Mouse (Mus musculus) liver, embryonic 11.5 days (tissue): ENCODE measurements around the gene Fyn. TPM values are rescaled to one million over a fixed set of nuclear protein-coding genes. Genes with fewer than 3 reads are reported as not detected.

Experiments
- ATAC-seq: fragments of 200-750 bp; cut with Nextera tagmentation; replicated peaks from 2 replicates; pipeline ENCODE4 v1.8.0; 2017; ENCODE audit warnings: moderate number of reproducible peaks, mild to moderate bottlenecking, moderate TSS enrichment, moderate library complexity; ENCODE audit not compliant: low FRiP score
- DNase-seq: peaks from one replicate; pipeline ENCODE4 v3.0.0-alpha.2; 2017; ENCODE audit warnings: low spot score
- H3K27ac ChIP-seq: fragments of 300-500 bp; sonication (generic); 2 replicates; pipeline ENCODE4 v1.5.1; 2014; ENCODE audit warnings: mild to moderate bottlenecking, low read depth, low read length, control low read depth
- H3K27me3 ChIP-seq: fragments of 300-500 bp; sonication (generic); replicated peaks from 2 replicates; pipeline ENCODE4 v1.6.1; 2014; ENCODE audit warnings: low read length, mixed read lengths; ENCODE audit not compliant: control insufficient read depth, insufficient read depth
- H3K36me3 ChIP-seq: fragments of 300-500 bp; sonication (generic); 2 replicates; pipeline ENCODE4 v1.6.1; 2014; ENCODE audit warnings: mild to moderate bottlenecking, low read length, moderate library complexity, mixed read lengths; ENCODE audit not compliant: control insufficient read depth, insufficient read depth
- H3K4me1 ChIP-seq: fragments of 300-500 bp; sonication (generic); replicated peaks from 2 replicates; pipeline ENCODE4 v1.6.1; 2014; ENCODE audit warnings: low read length, mixed read lengths; ENCODE audit not compliant: control insufficient read depth, insufficient read depth
- H3K4me2 ChIP-seq: fragments of 300-500 bp; sonication (generic); 2 replicates; pipeline ENCODE4 v1.6.1; 2014; ENCODE audit warnings: mild to moderate bottlenecking, control low read depth, moderate library complexity
- H3K4me3 ChIP-seq: fragments of 300-500 bp; sonication (generic); 2 replicates; pipeline ENCODE4 v1.5.1; 2014; ENCODE audit warnings: low read depth, low read length, control low read depth
- H3K9ac ChIP-seq: fragments of 300-500 bp; sonication (generic); 2 replicates; pipeline ENCODE4 v1.6.1; 2014; ENCODE audit warnings: low read depth, low read length, control low read depth
- H3K9me3 ChIP-seq: fragments of 300-500 bp; sonication (generic); 2 replicates; pipeline ENCODE4 v1.6.1; 2016; ENCODE audit warnings: low read length, inconsistent platforms, mixed read lengths; ENCODE audit not compliant: control insufficient read depth
- WGBS: fragments of 180-500 bp; shearing (Covaris S2); extraction: QIAGEN DNeasy Blood & Tissue Kit; methylation state at CpG from one replicate; pipeline ENCODE4 v1.1.7; 2014; 5-methylcytosine and 5-hydroxymethylcytosine counted together
- polyA plus RNA-seq: library from polyadenylated mRNA; unstranded; fragments of >200 nt; fragmentation: Nextera tagmentation; extraction: Ambion mirVana; gene quantifications from 2 replicates; pipeline ENCODE4 v1.2.1, GENCODE M21; 2014

Gene Fyn
- polyA plus RNA-seq, 1 experiment from 2014 or later, result 19.3 TPM

DNA sequence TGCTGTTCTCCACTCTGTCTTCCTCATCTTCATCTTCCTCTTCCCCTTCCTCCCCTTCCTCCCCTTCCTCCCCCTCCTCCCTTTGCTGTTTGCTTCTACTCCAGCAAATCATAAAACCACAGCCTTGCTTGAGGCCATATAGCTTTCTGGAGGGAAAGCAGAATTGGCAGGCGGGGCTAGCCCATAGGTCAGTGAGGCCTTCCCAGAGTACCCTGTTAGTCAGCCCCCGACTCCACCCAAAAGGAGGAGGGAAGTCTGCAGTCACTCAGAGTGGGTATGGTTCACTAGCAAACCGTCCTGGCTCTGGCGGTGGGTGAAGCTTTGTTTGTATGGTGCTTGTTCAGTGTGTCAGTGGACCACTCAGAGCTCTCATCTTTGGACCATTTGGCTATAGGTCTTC is 80.5 kb downstream of the Fyn start:
- Histone ChIP-seq H3K4me3 (no peak overlapping the region), H3K36me3 (no peaks in the 10 kb centered on the region), H3K9ac (no peak overlapping the region), H3K4me2 (no peak overlapping the region), H3K27ac (no peak overlapping the region), H3K27me3 (no peaks in the 10 kb centered on the region), H3K9me3 (no peaks in the 10 kb centered on the region), H3K4me1 (peaks cover 5% of the 10 kb centered on the region; the same call in 1 of the 2 replicates)
- DNase-seq, result no peak
- WGBS, result 43% methylated on average over 4 of the region's 4 CpGs
- ATAC-seq, result no peak

DNA sequence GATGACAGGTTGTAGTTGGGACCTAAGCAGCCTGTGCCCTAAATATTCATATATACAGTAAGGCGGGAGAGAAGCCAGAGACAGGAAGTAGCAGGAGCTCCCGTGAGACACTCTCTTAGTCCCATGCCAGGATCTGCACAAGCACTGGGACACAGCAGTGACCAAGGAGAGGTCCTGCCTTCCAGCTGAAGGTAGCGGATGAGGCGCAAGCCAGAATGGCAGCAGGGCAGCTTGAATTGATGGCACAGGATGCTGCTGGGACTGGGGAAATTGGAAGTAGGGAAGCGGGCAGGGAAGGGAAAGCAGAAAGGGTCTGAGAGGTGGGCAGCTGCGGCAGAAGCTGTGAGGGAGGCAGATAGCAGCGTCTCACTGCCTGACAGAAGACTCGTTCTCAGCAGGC is 81.7 kb downstream of the Fyn start:
- WGBS, result 66% methylated on average over 8 of the region's 8 CpGs
- Histone ChIP-seq H3K27ac (peak overlapping the region; percentile 47; the same call in 1 of the 2 replicates), H3K9ac (no peak overlapping the region), H3K4me2 (no peak overlapping the region), H3K4me1 (0 out of 2 replicates have a peak, but pooled peaks cover 5% of the 10 kb centered on the region), H3K9me3 (no peaks in the 10 kb centered on the region), H3K27me3 (no peaks in the 10 kb centered on the region), H3K36me3 (no peaks in the 10 kb centered on the region), H3K4me3 (no peak overlapping the region)
- ATAC-seq (no peak), DNase-seq (no peak)

DNA sequence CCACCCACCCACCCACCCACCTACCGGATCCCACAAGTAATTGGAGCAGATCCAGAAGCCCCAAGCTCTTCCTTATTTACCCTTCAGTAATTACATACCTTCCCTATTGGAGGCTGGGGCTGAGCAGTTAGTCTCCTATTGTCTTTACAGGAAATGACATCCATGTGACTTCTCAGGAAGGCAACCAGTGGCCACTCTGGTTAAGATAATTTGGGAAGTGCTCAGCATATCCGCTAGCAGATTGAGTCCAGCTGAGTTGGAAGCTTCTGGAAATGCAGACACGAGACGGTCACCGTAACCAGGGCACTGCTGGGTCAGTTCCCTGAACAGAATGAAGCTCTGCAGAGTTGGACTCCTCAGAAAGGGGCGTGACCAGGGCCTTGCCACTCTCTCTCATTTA is 82.4 kb downstream of the Fyn start:
- H3K9me3 ChIP-seq, result no peaks in the 10 kb centered on the region
- no peaks in the 10 kb centered on the region for H3K27me3 ChIP-seq
- H3K4me3 ChIP-seq, result no peak overlapping the region
- peaks cover 11% of the 10 kb centered on the region for H3K4me1 ChIP-seq
- H3K27ac ChIP-seq, result no peak overlapping the region; the same call in 1 of the 2 replicates
- H3K9ac ChIP-seq, result no peak overlapping the region
- DNase-seq, result no peak
- ATAC-seq, result 0 out of 2 replicates have a peak, but pooled peaks have one; percentile 34
- H3K36me3 ChIP-seq, result no peaks in the 10 kb centered on the region
- no peak overlapping the region for H3K4me2 ChIP-seq
- 66% methylated on average over 6 of the region's 6 CpGs for WGBS

DNA sequence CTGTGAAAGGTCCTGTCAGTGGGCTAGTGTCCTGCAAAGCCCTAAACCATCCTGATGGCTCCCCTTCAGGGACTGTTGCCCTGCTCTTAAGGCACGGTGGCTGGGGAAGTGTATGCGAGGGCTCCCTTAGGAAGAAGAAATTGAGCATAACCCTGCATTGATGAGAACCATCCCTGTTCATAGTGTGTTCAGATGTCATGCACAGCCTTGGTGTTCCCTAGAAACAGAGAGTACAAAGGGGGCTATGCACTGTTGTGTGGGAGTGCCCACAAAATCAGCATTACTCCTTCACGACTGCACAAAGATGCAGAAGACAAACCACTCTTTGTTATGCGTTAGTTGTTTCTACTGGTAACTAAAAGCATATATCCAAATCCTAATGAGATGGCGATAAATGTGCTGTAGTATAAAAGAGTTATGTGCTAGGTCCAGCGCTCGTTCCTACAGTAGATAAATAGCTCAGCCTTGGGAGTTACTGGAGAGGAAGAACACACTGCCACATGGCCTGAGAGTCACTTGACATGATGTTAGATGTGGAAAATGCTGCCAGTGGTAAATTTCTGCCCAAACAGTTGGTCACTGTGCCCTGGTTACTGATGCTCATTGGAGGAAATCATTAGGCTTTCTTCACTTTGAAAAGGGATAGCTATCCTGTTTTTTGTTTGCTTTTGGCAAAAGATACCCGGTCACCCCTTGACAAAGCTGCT is 83.4 kb downstream of the Fyn start:
- Histone ChIP-seq H3K4me3 (no peak overlapping the region), H3K36me3 (no peaks in the 10 kb centered on the region), H3K27me3 (no peaks in the 10 kb centered on the region), H3K27ac (no peak overlapping the region), H3K9ac (no peak overlapping the region), H3K4me2 (no peak overlapping the region), H3K4me1 (peaks cover 12% of the 10 kb centered on the region), H3K9me3 (no peaks in the 10 kb centered on the region)
- no peak for DNase-seq
- no peak for ATAC-seq
- WGBS, result 87% methylated on average over 8 of the region's 8 CpGs

DNA sequence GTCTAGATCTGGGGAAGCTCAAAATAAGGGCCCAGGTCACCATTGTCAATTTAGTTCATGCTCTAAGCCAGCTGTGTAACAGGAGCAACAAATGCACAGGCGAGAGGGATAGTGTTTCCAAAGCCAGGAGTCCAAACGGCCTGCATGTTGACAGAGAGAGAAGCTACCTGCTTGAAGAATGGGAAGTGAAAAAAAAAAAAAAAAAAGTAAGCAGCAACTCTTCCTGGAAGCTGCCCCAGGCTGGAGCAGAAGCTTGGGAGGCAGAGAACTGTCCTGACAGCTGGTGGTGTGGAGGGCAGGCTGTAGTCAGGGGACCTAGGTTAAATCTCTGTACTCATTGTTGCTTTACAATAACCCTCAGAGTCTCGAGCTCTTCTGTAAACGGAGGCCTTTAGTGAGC is 86.7 kb downstream of the Fyn start:
- Histone ChIP-seq H3K4me3 (no peak overlapping the region), H3K36me3 (no peaks in the 10 kb centered on the region), H3K4me1 (peaks cover 23% of the 10 kb centered on the region), H3K4me2 (no peak overlapping the region), H3K9me3 (no peaks in the 10 kb centered on the region), H3K9ac (no peak overlapping the region), H3K27me3 (no peaks in the 10 kb centered on the region), H3K27ac (peak overlapping the region; percentile 47; the same call in 1 of the 2 replicates)
- 51% methylated on average over 4 of the region's 4 CpGs for WGBS
- ATAC-seq (no peak), DNase-seq (no peak)

DNA sequence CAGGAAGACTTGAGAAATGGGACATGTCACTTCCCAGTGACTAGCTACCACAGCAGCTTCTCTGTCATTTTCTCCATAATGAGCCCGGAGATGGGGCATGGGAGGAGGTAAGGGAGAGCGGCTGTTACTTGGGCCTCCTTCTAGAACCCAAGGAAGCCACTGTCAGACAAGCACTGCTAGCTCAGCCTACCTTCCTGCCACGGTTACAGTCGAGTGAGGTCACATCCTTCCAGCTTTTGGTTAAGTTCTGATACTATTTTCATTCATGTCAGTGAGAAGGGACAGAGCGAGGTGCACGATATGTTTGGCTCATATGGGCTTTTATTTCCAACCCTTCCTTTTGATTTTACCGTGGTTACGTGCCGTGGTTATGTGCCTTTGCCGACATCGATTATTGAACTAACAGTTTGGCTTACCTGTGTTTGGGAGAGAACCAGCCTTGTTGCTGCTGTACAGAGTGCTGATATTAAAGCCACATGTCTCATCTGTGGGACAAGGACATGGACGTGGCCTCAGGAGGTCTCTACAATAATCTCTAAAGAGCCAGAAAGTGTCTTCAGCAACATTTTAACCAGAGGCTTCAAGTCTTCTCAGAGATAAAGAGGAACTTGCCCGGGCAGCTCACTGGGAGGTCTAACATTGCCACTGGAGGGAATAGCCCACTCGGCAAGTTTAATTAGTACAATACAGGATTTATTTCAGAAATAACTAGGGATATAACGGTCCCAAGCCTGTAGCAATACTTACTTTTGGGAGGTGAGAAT is 87.4 kb downstream of the Fyn start:
- Histone ChIP-seq H3K27ac (peak overlapping the region; percentile 47; the same call in 1 of the 2 replicates), H3K36me3 (no peaks in the 10 kb centered on the region), H3K9me3 (no peaks in the 10 kb centered on the region), H3K27me3 (no peaks in the 10 kb centered on the region), H3K9ac (peak overlapping the region; percentile 20; the same call in 1 of the 2 replicates), H3K4me1 (peaks cover 23% of the 10 kb centered on the region), H3K4me2 (no peak overlapping the region), H3K4me3 (no peak overlapping the region)
- WGBS, result 56% methylated on average over 15 of the region's 15 CpGs
- ATAC-seq, result peak; percentile 39
- DNase-seq, result no peak

DNA sequence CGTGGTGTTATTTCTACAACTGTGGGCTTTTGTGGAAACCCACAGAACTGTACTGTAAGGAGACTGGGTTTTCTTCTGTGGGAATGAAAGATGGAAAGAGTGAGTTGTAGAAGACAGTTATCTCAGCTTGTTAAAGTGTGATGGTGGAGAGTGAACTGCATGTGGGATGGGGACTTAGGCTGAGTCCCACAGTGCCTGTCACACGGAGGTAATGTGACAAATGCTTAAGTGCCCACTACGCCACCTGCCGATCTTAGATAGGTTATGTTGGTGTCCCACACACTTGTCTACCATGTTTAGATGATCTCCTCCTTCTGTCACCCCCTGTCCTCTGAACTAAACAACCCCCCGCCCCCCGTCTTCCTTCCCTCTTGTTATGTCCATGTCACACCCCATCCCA is 88.1 kb downstream of the Fyn start:
- Histone ChIP-seq H3K4me1 (peaks cover 23% of the 10 kb centered on the region), H3K27ac (peak overlapping the region; percentile 8; the same call in 1 of the 2 replicates)
- 80% methylated on average over 6 of the region's 6 CpGs for WGBS

DNA sequence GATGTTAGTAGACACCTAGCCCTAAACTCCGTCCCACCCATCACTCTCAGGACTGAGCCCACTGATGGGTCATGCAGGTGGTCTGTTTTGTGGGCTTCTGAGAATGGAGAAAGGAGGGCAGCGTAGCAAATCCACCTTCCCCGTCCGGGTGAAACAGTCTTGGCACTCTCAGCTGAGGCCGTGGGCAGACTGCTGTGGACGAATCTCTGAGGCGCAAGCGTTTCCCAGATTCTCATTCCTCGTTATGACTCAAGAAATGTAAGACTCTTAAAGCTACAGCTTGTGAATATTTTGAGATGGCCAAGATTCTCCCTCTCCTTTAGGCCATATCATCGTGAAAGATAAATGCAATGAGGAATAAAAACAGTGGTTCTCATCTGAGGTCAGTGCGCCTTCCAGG is 88.6 kb downstream of the Fyn start:
- DNase-seq, result no peak
- Histone ChIP-seq H3K27me3 (no peaks in the 10 kb centered on the region), H3K4me3 (no peak overlapping the region), H3K4me2 (no peak overlapping the region), H3K4me1 (peaks cover 23% of the 10 kb centered on the region), H3K36me3 (no peaks in the 10 kb centered on the region), H3K9me3 (no peaks in the 10 kb centered on the region), H3K27ac (no peak overlapping the region), H3K9ac (no peak overlapping the region)
- no peak for ATAC-seq
- WGBS, result 92% methylated on average over 11 of the region's 11 CpGs

More for the DNA sequence above, 88.1 kb downstream of the Fyn start:
- Histone ChIP-seq H3K36me3 (no peaks in the 10 kb centered on the region), H3K9ac (no peak overlapping the region), H3K4me2 (no peak overlapping the region), H3K27me3 (no peaks in the 10 kb centered on the region), H3K9me3 (no peaks in the 10 kb centered on the region), H3K4me3 (no peak overlapping the region)
- ATAC-seq (no peak), DNase-seq (no peak)
